Mouse (Mus musculus): Measurements from ENCODE around the gene Acox3.
"Not testable (repeated sequence)": the region's sequence is repeated elsewhere in the genome, so short reads cannot be mapped to it uniquely, and the experiment has no call there.

The Acox3 gene

DNA sequence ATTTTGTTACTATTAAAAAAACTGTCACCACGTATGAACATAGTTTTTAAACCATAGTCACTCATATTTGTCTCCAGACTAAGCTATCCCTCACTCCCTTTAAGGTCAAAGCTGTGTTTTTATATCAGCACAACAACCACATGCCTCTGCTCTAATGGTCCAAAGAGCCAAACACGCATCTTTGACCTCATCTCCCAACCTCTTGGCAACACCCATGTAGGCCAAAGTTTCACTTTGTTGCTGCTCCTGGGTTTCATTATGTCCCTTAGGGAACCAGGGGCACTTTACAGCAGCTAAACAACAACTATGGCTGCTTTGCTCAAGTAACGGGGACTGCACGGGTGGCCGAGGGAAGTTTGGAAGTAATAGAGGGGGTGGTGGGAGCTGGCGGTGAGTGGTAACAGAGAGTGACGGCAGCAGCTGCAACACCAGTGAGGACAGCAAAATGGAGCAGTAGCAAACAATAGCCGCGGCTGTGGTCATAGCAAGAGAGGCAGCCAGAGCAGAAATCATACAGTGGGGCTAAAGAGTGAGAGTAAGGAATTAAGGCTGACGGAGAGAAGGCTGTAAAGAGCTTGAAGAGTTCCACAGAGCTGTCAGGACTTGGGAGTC lies 6.3 kb upstream of the Acox3 start:
- DNase-seq (ENCODE audit: extremely low spot score, low spot score): no peak

DNA sequence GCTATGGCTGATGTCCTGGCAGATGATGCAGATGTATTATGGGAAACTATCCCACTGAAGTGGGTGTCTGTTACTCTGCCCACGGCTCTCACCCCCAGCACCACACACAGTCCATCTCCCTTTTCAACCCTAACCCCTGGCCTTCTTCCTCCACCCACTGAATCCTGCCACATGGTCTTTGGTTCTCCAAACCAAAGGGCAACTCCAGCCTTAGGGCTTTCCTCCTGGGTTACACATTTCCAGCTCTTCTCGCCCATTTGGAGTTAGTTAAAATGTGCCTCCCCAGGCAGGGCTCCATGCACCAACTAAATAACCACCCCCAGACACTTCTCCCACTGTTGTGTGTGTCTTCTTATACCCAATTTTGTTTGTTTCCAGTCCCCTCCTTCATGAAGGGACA lies 4.4 kb upstream of the Acox3 start:
- no peak for DNase-seq (ENCODE audit: extremely low spot score, low spot score)

DNA sequence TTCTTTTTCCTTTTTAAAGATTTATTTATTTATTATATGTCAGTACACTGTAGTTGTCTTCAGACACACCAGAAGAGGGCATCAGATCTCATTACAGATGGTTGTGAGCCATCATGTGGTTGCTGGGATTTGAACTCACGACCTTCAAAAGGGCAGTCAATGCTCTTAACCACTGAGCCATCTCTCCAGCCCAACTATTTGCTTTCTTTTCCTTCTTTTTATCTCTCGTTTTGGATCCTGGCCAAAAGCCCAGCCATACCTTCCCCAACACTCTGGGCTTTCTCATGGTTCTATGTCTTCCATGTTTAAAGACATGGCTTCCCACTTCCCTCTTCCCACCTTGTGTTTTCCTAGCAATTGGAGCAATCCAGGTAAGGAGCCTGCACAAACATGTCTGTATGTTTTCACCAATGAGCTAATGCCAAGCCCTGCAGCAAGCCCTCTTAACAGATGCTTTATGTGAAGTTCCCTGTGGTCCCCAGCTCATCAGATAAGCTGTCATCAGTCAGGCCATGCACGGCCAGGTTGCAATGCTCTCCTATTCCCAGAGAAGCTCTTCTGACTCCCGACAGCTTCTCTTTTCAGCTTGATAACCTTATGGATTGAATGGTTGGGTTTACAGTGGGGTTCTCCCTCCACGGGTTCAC lies 3.5 kb upstream of the Acox3 start:
- no peak for DNase-seq (ENCODE audit: extremely low spot score, low spot score)

DNA sequence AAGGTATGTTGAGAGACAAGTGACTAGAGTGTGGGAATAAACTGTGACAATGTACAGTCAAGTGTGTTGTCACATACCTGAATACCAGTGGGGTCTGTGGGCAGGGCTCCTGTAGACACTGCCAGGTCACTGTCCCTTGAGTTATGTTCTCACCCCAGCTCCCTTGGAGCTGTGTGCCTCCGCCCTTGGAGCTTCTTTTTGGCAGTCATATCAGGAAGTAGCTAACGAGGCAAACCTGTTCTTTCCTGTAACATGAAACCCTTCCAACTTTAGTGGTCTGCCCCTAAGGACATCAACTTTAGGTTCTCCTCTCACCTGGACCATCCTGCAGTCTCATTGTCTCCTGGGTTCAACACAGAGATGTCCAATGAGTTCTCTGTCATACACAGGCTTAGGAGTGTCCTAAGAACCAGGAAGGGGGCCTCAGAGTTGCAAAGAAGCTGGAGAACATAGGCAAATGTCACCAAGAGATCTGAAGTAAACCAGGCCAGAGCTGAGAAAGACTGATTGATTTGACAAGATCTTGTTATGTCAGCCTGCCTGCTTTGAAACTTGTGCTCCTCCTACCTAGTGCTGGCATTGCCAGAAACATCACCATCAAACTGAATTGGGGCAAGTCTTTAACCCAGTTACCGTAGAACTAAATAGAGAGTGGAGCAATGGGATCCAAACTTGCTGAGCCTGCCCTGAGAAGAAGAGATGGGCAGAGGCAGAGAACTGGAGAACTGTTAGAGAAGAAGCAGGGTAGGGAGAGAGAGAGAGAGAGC lies 2.5 kb upstream of the Acox3 start:
- DNase-seq (ENCODE audit: extremely low spot score, low spot score): no peak

- DNase-seq (ENCODE audit: extremely low spot score, low spot score): no peak
Measured at GRCm38 (mm10) chr5:35583221-35583783, 462 bp downstream of the Acox3 start.

GRCm38 (mm10) chr5:35584259-35584658 lies 1.4 kb downstream of the Acox3 start:
- DNase-seq (ENCODE audit: extremely low spot score, low spot score): not testable (repeated sequence)

- DNase-seq (ENCODE audit: extremely low spot score, low spot score): no peak
Measured at GRCm38 (mm10) chr5:35591497-35591896, 8.7 kb downstream of the Acox3 start.

DNA sequence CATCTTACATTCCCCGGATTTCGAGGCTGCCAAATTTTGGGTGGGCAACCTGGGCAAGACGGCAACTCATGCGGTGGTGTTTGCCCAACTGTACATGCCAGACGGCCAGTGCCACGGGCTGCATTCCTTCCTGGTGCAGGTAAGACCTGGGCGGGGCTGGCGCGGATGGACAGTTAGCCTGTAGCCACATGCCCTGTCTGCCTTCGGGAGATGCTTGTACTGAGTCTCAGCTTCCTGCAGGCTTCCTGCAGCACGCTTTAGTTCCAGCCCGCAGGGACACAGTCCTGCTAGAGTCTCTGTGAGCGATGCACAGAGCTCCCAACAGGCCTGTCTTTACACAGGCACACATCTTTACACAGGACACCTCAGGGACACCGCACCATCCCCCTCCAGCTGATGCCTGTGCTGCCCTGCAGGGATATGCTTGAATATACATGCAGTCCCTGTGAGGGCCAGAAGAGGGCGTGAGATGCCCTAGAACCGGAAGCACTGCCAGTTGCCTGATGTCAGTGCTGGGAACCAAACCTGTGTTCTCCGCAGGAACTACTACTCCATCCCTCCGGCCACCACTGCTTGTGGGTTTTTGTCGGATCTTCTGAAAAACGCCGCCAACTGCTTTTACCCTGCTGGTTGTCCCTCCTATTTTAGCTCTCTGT lies 9.4 kb downstream of the Acox3 start:
- no peak for DNase-seq (ENCODE audit: extremely low spot score, low spot score)

DNA sequence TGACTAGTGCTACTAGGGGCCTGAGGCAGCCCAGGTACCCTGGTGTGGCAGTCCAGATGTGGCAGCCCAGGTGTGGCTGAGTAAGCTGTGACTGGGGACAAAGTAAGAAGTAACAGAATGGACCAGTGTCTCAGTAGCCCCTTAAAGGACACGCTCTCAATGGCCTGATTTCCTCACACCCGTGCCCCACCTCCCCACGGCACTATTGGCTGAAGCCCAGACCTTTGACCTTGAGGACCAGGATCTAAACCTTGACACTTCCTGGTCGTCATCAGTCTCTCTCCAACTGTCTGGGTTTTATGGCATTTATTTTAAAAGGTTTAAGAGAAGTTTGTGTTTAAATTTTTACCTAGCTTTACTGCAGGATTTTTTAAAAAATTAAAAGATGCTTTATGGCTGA lies 10.0 kb downstream of the Acox3 start:
- no peak for DNase-seq (ENCODE audit: extremely low spot score, low spot score)

GRCm38 (mm10) chr5:35593272-35593671 lies 10.4 kb downstream of the Acox3 start:
- no peak for DNase-seq (ENCODE audit: extremely low spot score, low spot score)

- DNase-seq (ENCODE audit: extremely low spot score, low spot score): no peak
Measured at GRCm38 (mm10) chr5:35594768-35595167, 11.9 kb downstream of the Acox3 start.

DNA sequence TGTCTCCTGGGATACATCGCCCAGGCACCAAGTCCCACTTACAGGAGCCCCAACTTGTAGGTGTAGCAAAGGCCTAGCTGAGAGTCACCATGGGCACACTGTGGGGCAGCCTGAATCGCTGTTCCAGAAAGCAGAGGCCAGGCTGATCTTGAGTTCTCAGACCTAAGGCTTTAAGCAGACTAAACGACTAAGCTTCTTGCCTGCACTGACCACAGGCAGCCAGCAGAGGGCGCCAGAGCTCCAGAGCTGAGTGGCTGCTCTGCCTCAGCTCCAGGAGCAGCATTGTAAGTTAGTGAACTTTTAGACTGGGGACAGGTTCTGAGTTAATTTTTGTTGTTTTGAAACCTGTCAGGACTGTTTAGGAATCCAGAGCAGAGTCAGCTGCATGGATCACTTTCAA lies 12.9 kb downstream of the Acox3 start:
- peak; percentile 87 for DNase-seq (ENCODE audit: extremely low spot score, low spot score)

DNA sequence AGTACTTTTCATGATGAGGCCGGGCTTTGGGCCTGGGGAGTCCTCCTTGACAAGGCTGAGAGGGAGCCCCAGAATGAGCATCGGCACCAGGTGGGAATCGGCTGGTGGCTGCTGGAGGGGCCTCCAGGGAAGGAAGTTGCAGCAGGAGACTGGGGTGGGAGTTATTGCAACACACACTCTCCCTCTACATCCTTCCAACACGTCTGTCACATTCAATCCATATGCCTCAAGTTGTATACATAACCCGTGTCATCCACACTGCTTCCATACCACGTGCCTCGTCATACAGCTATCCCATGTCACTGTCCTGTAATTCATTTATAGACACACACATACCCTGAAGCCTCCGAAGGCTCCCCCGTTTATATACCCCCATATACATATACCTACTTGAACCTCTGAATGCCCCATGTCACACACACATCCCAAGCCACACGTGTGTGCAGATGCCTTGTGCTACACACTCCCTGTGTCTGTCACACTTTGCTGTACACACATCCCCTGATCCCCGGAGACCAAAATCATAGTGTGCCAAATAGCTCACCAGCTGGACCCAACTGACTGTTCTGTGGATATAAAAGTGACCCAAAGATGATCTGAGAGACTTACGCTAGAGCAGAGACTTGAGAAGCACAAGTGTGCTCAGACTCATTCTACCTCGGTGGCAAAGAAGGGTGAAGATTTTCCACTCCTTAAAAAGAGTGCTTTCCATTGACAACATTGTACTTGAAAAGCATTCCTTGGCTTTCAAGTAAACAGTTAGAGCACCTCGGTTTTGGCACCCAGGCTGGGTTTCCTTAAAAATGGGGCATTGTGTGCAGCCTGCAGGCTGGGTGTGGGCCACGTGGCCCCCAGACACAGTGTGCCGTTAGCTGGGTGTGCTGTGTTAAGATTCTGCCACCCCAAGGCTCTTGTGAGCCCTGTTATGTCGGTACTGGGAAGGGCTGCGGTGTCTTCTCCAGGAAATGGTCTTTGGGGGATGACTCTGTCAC lies 13.6 kb downstream of the Acox3 start:
- no peak for DNase-seq (ENCODE audit: extremely low spot score, low spot score)

GRCm38 (mm10) chr5:35600233-35600632 lies 17.4 kb downstream of the Acox3 start:
- no peak for DNase-seq (ENCODE audit: extremely low spot score, low spot score)

- no peak for DNase-seq (ENCODE audit: extremely low spot score, low spot score)
Measured at GRCm38 (mm10) chr5:35601526-35601925, 18.7 kb downstream of the Acox3 start.

GRCm38 (mm10) chr5:35605355-35605754 lies 22.5 kb downstream of the Acox3 start:
- no peak for DNase-seq (ENCODE audit: extremely low spot score, low spot score)

DNA sequence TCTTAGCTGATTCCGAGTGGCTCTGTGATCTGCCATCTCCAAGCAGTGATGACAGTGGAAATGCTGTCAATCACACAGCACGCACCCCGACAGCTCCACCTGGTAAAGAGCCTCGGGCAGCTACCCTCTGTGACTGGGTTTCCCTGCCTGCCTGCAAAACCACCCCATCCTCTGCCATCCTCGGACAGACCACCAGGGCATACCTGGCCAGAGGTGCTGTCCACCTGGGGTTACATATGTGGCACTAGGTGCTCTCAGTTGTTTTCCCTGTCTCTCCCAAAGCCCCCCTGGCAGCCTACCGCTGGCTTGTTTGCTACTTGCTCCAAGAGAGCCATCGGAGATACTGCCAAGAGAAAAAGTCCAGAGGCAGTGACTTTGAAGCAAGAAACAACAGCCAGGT lies 24.0 kb downstream of the Acox3 start:
- DNase-seq (ENCODE audit: extremely low spot score, low spot score): no peak

DNA sequence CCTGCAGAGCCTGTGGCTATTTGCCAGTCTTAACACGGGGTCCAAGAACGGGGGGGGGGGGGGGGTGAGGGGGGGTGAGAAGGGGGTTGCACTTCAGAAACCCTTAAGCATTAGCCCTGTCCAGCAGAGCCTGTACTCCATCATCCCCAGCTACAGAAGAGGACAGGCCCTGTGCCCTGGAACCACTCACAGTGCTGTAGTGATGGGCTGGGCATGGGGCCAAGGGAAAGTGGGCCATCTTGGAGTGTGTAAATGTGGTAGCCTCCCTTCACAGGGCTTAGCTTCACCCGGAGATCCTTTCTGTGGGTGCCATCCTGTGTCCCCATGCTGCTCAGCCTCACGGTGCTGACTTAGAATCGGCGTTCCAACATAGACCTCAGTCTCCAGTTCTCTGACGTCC lies 24.9 kb downstream of the Acox3 start:
- DNase-seq (ENCODE audit: extremely low spot score, low spot score): no peak

- no peak for DNase-seq (ENCODE audit: extremely low spot score, low spot score)
Measured at GRCm38 (mm10) chr5:35608559-35608958, 25.7 kb downstream of the Acox3 start.

DNA sequence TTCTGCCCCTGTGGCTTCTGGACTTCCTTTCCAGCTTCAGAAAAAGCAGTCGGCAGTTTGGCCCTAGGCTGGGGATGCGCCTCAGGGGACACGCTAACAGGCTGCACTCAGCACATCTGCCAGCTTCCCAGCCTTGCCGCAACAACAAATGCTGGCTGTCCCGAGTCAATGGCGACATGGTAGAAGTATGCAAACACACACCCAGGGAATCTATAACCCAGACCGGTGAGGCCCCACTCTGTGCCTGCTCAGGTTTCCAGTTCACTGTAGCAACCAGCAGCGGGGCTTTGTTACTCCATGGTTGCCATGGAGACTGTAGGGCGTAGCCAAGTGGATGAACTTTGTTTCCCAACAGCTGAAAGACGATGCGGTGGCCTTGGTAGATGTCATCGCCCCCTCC lies 26.5 kb downstream of the Acox3 start:
- DNase-seq (ENCODE audit: extremely low spot score, low spot score): peak; percentile 73

GRCm38 (mm10) chr5:35609971-35610370 lies 27.1 kb downstream of the Acox3 start:
- DNase-seq (ENCODE audit: extremely low spot score, low spot score): no peak
